Mouse (Mus musculus): ENCODE data around the gene Ei24.
A peak's percentile ranks its signal among the peaks of the same experiment; 100 is the strongest.

Gene Ei24

DNA sequence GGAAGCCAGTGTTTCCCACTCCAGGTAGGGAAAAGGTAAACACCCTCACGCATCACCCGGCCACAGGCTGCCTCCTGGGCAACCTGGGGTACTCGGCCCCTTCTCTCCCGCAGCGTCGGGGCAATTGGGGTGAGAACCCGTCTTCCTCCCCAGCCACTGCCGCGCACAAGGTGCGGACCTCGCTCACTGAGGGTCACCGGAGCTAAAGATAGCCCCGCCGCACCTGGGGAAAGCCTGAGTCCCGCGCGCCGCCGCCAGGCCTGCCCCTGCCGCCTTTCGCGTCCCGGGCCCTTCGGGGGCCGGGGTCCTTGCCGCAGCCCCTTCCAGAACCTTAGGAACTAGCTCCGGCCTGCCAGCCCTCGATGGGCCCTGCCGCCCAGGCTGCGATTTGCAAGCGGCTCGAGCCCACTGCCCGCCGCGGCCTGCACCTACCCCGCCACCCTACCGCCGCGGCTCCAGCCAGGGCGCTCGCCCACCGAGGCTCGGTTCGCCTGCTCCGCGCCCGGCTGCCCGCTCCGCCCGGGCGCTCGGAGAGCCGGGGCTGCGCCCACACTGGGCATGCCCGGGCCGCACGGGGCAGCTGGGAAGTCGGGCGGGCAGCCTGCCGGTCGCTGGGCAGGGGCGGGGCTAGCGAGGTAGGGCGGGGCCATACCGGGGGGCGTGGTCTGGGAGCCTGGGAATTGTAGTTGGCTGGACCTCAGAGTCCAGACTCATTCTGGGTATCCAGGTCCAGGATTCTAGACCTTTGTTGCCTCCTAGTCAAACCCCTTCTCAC, at the start of gene Ei24:
Gene Ei24, minus strand, starts transcription at position 613 of the 775 bp plus-strand sequence.
- peak; percentile 75 for DNase-seq (ENCODE audit: low read depth)

GRCm38 (mm10) chr9:36846346-36846745, 49.2 kb upstream of the Ei24 start:
- DNase-seq (ENCODE audit: low read depth): no peak

- no peak for DNase-seq (ENCODE audit: low read depth)
Measured at GRCm38 (mm10) chr9:36833914-36834313, 36.7 kb upstream of the Ei24 start.

- DNase-seq (ENCODE audit: low read depth): no peak
Measured at GRCm38 (mm10) chr9:36833043-36833881, 36.1 kb upstream of the Ei24 start.

DNA sequence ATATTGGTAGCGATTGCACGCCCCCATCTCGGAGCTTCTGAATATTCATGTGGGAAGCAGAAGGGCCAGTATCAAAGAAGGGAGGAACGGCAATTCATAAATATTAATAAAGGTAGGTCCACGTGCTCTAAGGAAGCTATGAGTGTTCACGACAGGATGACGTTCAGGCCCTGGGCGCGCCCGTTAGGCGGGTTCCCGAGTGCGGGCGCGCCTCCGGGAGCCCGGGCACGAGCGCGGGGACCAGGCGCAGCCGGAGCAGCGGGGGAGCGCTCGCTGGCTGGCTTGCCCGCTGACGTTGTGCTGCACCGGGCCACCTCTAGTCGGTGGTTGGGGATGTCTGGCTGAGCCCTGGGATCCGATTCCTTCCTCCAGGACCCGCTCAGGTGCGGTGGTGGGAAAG, 35.3 kb upstream of the Ei24 start:
- peak; percentile 8 for DNase-seq (ENCODE audit: low read depth)

- no peak for DNase-seq (ENCODE audit: low read depth)
Measured at GRCm38 (mm10) chr9:36831401-36831800, 34.2 kb upstream of the Ei24 start.

- no peak for DNase-seq (ENCODE audit: low read depth)
Measured at GRCm38 (mm10) chr9:36826612-36827363, 29.6 kb upstream of the Ei24 start.

DNA sequence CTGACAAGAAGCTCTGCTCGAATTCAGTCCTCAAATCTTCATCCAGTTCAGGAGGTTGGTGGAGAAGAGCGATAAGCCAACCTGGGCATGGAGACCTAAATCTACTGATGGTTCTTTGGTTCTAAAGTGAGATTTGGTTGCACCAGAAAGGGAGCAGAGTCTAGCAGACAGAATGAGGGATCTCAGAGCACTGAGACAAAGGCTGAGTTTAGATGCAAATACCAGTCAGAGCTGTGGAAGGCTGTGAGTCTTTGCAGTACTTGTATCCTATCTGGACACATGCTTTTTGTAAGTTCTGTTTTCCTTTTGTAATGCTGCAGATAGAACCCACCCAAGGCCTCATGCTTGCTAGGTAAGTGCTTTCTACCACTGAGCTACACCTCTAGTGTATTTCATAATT, 24.8 kb upstream of the Ei24 start:
- DNase-seq (ENCODE audit: low read depth): no peak

DNA sequence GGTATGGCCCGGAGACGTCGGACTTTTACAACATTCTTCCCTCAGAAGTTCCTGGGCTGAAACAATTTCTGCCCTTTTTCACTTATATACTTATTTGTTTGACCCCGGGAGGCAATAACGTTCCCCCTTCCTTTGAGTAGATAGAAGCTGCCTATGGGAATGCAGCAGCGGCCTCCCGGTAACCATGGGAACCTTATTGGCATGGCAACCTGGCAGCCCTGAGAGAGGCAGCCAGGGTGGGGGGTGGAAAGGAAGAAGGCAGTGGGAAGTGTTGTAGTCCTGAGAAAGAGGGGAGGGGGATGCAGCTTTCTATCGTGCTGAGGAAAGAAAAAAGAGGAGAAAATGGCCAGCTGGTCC, 24.4 kb upstream of the Ei24 start, which contains the start of gene Fez1:
Gene Fez1, plus strand, starts transcription at position 221 of the 357 bp plus-strand sequence.
- no peak for DNase-seq (ENCODE audit: low read depth)

- no peak for DNase-seq (ENCODE audit: low read depth)
Measured at GRCm38 (mm10) chr9:36820969-36821643, 23.9 kb upstream of the Ei24 start.

GRCm38 (mm10) chr9:36818905-36819304, 21.7 kb upstream of the Ei24 start:
- no peak for DNase-seq (ENCODE audit: low read depth)

GRCm38 (mm10) chr9:36814486-36814885, 17.3 kb upstream of the Ei24 start:
- no peak for DNase-seq (ENCODE audit: low read depth)

DNA sequence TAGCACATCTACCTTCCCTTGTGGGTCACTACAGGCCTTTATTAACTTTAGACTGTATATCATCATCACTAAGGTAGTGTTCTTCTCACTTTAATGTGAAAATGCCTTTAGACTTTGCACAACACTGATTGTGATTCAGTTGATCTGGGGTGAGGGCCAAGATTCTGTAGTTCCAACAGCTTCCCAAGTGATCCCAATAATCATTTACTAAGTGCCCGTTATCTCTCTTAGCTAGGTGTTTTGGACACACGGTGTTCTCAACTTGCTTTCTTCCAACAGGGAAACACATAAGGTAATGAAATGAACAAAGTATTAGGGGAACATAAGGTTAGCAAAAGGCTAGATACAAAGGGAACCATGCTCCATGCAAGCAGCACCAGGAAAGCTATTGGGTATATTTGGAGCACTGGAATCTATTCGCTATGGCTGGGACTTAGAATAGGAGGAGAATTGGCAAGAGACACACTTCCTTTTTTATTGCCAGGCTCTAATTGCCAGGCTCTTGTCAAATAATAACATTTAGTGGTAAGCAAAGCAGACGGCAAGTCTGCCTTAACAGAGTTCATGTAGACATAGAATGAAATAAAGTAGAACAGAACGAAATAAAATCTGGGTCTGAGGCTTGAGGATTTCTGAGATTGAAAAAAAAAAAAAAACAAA, 11.1 kb upstream of the Ei24 start:
- no peak for DNase-seq (ENCODE audit: low read depth)

DNA sequence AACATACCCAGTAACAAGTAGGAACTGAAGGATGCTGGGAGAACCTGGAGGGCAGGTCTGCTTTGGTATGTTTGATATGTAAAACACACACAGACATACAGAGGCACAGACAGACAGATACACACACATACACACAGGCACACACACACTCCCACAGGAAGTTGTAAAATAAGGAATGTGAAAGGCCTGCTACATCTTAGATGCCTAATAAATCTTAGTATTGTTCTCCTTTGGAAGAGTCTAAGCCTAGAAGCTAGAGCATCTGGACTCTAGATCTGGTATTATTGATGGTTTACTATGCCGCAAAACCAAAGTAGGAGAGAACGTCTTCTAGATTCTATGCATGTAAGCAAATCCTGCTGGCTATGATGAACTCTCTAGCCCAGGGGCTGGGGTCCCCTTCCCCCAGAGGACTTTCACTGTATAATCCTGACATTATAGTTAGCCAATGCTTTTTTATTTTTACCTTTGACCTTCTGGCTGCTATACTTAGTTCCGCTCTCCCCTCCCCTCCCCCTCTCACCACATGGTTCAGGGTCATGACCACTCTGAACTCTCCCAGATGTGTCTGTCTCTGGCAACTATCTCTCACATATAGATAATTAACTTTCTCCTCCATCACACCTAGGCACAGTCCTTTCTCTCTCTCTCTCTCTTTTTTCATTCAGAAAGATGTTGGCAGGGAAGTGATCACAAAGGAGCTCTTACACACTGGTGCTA, 8.2 kb upstream of the Ei24 start:
- DNase-seq (ENCODE audit: low read depth): no peak

DNA sequence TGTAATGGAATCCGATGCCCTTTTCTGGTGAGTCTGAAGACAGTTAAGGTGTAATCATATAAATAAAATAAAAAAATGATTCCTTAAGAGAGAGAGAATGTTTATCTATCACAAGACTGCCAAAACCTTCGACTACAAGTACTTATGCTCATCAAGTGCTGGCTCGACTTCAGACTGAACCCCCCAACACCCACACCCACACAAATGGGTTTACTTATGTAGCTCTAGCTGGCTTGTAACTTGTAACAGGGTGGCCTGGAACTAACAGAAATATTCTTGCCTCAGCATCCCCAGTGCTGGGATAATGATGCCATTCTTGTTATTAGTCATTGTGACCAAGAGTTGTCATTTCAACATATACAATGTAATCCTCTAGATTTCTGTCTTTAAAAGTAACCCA, 6.7 kb upstream of the Ei24 start:
- DNase-seq (ENCODE audit: low read depth): no peak

GRCm38 (mm10) chr9:36803386-36803785, 6.2 kb upstream of the Ei24 start:
- DNase-seq (ENCODE audit: low read depth): no peak

- DNase-seq (ENCODE audit: low read depth): no peak
Measured at GRCm38 (mm10) chr9:36802951-36803350, 5.8 kb upstream of the Ei24 start.

- DNase-seq (ENCODE audit: low read depth): no peak
Measured at GRCm38 (mm10) chr9:36801961-36802360, 4.8 kb upstream of the Ei24 start.

GRCm38 (mm10) chr9:36796224-36796623, 969 bp downstream of the Ei24 start:
- DNase-seq (ENCODE audit: low read depth): no peak

DNA sequence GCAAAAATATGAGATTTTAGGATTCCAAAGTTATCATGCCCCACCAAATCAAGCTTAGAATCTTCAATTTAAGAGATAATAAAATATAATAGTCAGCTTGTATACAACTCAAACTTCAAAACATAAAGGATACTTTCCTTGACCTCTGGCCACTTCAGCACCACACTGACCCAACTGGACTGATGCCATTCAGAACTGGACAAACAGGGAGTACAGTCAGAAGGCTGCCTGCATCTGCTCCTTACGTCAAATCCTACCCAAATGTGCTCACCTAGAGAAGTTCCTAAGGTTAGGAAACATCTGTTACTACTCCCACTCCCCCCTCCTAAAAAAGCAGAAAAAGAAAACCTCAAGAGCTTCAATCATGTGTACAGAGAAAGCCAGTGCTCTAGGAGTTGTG, 1.6 kb downstream of the Ei24 start:
- no peak for DNase-seq (ENCODE audit: low read depth)

GRCm38 (mm10) chr9:36794487-36794886, 2.7 kb downstream of the Ei24 start:
- no peak for DNase-seq (ENCODE audit: low read depth)

All from induced T-regulatory cell, adult 2 months (primary cell).